Mouse (Mus musculus): Measurements from ENCODE around the gene Vstm4.

Gene Vstm4

GRCm38 (mm10) chr14:32856681-32857328 lies at the start of gene Vstm4:
TSS of gene Vstm4 (plus strand) at chr14:32856756.
- no peak for DNase-seq (ENCODE audit: low read depth, low spot score)

- DNase-seq (ENCODE audit: low read depth, low spot score) = no peak
These were observed 46.4 kb upstream of the Vstm4 start for GRCm38 (mm10) chr14:32810111-32810510.

- no peak for DNase-seq (ENCODE audit: low read depth, low spot score)
These were observed 44.1 kb upstream of the Vstm4 start for GRCm38 (mm10) chr14:32812429-32812828.

DNA sequence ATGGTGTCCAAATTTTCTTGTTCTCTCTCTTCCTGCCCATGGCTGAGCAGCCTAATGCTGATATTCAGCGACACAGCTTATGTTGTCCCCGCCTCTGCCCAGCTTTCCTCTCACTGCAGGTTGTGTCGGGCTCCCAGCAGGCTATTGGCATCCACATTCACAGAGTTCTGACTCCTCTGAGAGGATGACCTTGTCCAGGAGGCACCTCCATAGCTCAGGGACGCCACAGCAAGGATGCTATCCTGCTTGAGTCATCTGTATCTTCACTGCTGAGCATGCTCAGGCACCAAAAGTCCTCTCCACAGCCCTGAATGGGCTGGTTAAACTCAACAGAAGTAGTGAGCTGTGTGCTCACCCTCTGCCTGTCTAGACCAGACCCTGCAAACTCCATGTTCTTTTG lies 41.6 kb upstream of the Vstm4 start:
- DNase-seq (ENCODE audit: low read depth, low spot score) = no peak

- no peak for DNase-seq (ENCODE audit: low read depth, low spot score)
These were observed 40.0 kb upstream of the Vstm4 start for GRCm38 (mm10) chr14:32816533-32816932.

- DNase-seq (ENCODE audit: low read depth, low spot score) = no peak
These were observed 39.3 kb upstream of the Vstm4 start for GRCm38 (mm10) chr14:32817258-32817657.

- no peak for DNase-seq (ENCODE audit: low read depth, low spot score)
These were observed 37.3 kb upstream of the Vstm4 start for GRCm38 (mm10) chr14:32819297-32819696.

- no peak for DNase-seq (ENCODE audit: low read depth, low spot score)
These were observed 33.7 kb upstream of the Vstm4 start for GRCm38 (mm10) chr14:32822812-32823211.

DNA sequence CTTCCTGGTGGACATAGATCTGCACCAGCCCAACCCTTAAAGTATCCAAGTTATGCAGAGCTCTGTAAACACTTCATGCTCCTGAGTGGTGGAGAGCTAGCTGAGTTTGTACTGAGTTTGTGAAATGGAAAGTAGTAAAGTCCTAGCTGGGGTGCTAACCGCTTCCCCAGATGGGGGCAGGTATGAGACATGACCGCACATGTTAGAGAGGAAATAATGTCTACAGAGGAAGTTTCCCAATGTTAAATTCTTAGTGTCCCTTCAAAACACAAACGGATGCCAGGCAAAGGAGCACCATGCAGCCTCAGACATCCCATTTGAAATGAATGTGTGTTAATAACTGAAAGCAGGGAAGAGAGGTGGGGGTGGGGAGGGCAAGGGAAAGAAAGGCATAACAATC lies 32.7 kb upstream of the Vstm4 start:
- no peak for DNase-seq (ENCODE audit: low read depth, low spot score)

DNA sequence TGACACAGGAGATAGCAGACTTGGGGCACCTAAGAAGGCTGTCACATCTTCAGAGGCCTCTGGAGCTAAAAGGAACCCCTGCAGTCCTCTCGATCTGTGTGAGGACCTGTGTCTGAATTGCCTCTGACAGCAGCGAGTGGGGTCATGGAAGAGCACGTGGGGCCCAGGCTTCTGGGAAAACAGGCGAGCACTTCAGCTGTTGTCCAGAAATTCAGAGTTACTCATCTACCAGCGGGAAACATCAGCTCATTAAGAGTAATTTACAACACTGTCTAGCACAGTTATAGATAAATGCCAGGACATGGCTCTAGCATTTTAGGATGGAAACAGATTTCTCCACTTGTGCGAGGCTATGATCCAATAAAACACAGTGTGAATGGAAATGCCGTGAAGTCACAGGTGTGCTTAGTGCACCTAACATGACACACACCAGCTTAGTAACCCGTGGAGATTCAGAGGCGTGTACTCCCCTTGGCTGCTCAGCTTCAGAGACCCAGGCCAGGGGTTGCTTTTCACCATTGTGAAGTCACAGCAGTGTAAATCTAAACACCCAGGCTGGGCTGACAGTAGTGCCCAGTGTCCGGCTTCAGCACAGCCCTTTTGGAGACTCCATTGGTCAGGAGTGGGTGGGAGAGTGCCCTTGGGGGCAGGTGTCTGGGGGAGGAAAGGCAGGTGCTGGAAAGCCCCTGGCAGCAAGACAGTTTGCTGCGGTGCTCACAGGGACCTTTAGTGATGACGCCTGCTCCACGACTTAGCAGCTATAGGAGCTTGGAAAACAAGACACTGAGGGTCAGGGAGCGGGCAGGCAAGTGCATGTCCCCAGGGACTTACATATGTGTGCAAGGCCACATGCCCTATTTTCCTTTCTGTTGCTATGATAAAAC lies 32.0 kb upstream of the Vstm4 start:
- no peak for DNase-seq (ENCODE audit: low read depth, low spot score)

- DNase-seq (ENCODE audit: low read depth, low spot score) = no peak
These were observed 31.0 kb upstream of the Vstm4 start for GRCm38 (mm10) chr14:32825426-32826032.

GRCm38 (mm10) chr14:32827165-32827564 lies 29.4 kb upstream of the Vstm4 start:
- DNase-seq (ENCODE audit: low read depth, low spot score) = no peak

DNA sequence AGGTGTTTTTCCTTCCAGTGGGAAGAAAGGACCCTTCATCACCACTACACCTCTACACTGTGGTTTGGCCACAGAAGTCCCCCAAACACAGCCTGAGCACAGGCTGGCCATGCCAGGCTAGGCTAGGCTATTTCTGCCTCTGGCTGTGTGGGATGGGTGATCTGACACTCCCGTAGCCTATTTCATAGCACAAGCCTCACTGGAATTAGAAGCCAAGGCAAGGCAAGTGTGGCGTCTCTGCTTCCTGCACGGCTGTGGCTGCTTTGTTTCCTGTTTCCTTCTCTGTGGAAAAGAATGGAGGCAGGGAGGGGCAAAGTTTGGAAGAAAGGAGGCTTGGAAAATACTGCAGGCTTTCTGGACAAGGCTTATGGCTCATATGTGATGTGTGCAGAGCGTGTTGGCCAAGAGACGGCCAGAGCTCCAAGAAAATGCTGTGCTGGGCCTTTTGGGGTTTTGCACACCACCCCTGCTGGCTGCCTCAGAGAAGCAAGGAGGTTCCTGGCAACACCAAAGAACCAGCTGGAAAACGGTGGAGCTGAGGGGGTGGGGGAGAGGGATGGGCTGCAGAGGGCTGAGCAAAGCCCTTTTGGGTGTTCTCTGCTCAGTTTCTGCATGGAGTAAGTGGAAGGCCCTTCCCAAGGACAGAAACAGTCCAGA lies 28.4 kb upstream of the Vstm4 start:
- DNase-seq (ENCODE audit: low read depth, low spot score) = no peak

- DNase-seq (ENCODE audit: low read depth, low spot score) = no peak
These were observed 22.7 kb upstream of the Vstm4 start, which contains the start of gene Fam170b for GRCm38 (mm10) chr14:32833847-32834246. TSS of gene Fam170b (plus strand) at chr14:32833962.

GRCm38 (mm10) chr14:32835181-32835580 lies 21.4 kb upstream of the Vstm4 start:
- no peak for DNase-seq (ENCODE audit: low read depth, low spot score)

DNA sequence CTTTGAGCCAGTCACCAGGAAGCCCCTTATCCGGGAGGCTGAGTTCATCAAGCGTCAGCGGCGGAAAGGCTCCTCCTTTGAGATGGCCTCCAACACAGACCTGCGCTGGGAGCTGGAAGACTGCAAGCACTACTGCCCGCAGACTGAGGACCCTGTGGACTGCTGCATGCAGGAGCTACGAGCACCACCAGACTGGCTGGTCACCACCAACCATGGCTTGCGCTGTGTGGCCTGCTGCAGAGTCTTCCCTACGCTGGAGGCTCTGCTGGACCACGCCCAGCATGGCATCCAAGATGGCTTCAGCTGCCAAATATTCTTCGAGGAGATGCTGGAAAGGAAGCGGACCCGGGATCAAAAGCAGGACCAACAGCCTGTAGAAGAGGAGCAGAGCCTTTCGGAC lies 21.0 kb upstream of the Vstm4 start:
- no peak for DNase-seq (ENCODE audit: low read depth, low spot score)

DNA sequence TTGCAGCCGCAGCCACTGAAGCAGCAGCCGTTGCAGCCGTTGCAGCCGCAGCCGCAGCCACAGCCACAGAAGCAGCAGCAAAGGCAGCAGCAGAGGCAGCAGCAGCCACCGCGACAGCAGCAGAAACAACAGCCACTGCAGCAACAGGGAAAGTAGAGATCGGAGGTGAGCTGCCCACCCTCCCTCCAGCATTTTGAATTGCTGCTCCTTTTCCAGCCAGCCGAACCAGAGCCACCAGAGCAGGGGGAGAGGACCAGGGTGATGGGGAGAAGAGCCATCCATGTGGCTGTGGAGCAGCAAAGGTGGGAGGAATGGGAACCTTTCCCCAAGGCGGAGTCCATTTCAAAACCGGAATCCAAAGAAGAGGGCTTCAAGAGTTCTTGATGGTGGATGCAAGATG lies 20.4 kb upstream of the Vstm4 start:
- DNase-seq (ENCODE audit: low read depth, low spot score) = no peak

DNA sequence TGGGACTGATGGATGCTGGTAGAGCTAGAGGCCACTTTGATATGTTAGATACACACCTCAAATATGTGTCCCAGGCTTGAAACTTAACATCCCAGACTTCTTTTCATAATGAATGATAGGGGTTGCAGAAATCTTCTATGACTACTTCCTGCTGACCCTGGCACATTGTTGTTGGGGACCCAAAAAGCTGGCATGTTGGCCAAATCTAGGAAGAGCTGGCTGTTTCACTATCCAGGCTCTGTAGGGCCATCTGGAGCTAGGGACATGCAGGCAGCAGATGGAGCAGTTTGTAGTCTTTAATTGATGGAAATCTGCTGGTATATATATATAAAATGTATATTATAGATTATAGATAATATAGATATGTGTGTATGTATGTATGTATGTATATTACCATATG lies 14.5 kb upstream of the Vstm4 start:
- no peak for DNase-seq (ENCODE audit: low read depth, low spot score)

DNA sequence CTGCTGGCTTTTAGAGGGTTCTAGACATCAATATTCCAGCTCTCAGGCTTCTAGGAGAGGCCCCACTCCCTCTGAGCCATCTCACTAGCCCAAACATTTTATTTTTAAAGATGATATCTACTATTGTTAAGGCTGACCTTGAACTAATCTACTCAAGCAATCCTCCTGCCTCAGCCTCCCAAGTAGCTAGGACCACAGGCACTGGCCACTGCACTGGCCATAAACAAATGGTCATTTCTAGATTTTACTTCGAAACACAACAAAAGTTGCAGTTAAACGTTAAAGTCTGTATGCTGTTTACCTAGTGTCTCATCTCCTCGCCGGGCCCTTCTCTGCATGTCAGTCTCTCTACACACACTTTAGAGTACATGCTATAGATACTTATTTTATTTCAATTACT lies 2.5 kb upstream of the Vstm4 start:
- DNase-seq (ENCODE audit: low read depth, low spot score) = no peak

- no peak for DNase-seq (ENCODE audit: low read depth, low spot score)
These were observed 310 bp upstream of the Vstm4 start for GRCm38 (mm10) chr14:32856246-32856645.

GRCm38 (mm10) chr14:32858361-32858760 lies 1.8 kb downstream of the Vstm4 start:
- no peak for DNase-seq (ENCODE audit: low read depth, low spot score)

DNA sequence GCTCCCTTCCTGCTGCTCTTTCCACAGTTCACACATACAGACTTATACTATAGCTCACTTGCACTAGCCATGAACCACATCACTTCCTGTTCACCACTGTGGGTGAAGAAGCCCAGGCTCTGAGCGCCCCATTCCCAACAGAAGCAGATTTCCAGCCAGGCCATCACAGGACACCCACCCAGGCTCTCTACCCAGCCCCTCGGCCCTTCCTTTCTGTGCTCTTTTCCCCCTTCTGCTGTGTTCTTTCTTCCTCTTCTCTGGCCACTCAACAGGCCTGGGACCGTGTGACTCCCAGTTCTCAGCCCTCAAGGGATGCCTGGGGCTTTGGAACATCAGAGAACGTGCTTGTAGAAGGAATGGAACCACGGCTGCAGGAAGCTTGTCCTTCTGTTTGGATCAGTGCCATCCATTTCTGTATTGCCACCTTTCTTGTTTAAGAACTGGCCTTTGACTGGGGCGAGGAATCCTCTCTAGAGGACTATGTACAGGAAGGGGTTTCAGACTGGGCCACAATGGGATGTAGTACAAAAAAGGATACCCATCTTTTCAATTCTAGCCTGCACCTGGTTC lies 2.5 kb downstream of the Vstm4 start:
- DNase-seq (ENCODE audit: low read depth, low spot score) = no peak

Data from brain, embryonic 18.5 days (tissue).